Mouse (Mus musculus) limb, embryonic 10.5 days (tissue): ENCODE measurements around the gene Oxsr1. TPM values are rescaled to one million over a fixed set of nuclear protein-coding genes. Genes with fewer than 3 reads are reported as not detected.
"Not testable (repeated sequence)": the region's sequence is repeated elsewhere in the genome, so short reads cannot be mapped to it uniquely, and the experiment has no call there.

Experiments
- DNase-seq: peaks from one replicate; pipeline ENCODE4 v3.0.0-alpha.2; 2017; ENCODE audit warnings: low spot score
- H3K27ac ChIP-seq: fragments of 300-500 bp; sonication (generic); 2 replicates; pipeline ENCODE4 v1.5.1; 2016; ENCODE audit warnings: mild to moderate bottlenecking
- H3K27me3 ChIP-seq: fragments of 300-500 bp; sonication (generic); 2 replicates; pipeline ENCODE4 v1.6.1; 2016; ENCODE audit warnings: low read depth, mild to moderate bottlenecking; ENCODE audit not compliant: poor library complexity, severe bottlenecking
- H3K36me3 ChIP-seq: fragments of 300-500 bp; sonication (generic); 2 replicates; pipeline ENCODE4 v1.6.1; 2016; ENCODE audit warnings: mild to moderate bottlenecking, moderate library complexity
- H3K4me1 ChIP-seq: fragments of 300-500 bp; sonication (generic); 2 replicates; pipeline ENCODE4 v1.6.1; 2016
- H3K4me3 ChIP-seq: fragments of 300-500 bp; sonication (generic); 2 replicates; pipeline ENCODE4 v1.5.1; 2016; ENCODE audit warnings: mild to moderate bottlenecking, moderate library complexity
- H3K9me3 ChIP-seq: fragments of 300-500 bp; sonication (generic); replicated peaks from 2 replicates; pipeline ENCODE4 v1.6.1; 2016; ENCODE audit warnings: mild to moderate bottlenecking
- WGBS: fragments of 180-500 bp; shearing (Covaris S2); methylation state at CpG from one replicate; pipeline ENCODE4 v1.1.7; 2016; 5-methylcytosine and 5-hydroxymethylcytosine counted together
- polyA plus RNA-seq: library from polyadenylated mRNA; unstranded; fragments of >200 nt; fragmentation: Nextera tagmentation; extraction: Ambion mirVana; gene quantifications from 2 replicates; pipeline ENCODE4 v1.2.1, GENCODE M21; 2016

The Oxsr1 gene
- polyA plus RNA-seq = 11.9 and 12.1 TPM in 2 replicates

DNA sequence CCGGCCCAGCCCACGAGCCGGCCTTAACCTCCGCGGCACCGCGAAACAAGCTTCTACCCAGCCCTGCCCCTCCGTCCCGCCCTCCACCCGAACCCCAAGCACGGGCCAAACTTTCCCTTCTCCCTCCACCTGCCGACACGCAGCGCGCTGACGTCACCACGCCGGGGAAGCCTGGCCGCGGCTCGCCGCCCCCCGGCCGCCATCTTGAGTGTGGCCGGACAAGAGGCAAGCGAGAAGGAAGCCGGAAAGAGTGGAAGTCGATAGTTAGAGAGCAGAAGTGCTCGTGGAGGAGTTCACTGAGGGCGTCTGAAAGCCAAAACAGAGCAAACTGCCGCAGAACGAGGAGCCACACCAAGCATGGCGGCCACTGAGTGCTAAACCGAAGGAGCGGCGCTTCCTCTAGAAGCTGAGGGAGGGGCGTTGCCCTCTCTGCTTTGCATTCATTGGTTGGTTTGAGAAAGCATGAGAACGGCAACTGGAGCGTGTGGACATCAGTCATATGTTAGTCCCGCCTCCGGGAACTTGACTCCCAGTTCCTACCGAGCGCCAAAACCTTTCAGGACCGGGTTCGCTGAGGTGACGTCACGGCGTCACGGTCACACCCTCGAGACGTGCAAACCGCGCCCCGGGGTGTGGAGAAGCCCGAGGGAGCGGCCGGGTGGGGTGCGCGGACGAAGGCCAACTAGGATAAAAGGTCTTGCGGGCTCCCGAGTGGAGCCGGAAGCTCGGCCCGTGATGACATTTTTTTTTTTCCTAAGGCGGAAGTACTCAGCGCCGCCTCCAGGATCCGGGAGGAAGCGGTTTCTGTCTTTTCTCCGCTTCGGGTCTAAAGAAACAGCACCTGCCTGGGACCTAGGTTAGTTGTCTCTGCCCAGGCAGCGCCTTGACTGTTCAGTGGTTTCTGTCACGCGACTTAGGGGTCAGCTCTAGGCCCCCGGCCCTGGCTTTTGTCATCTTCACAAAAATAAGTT, at the start of gene Oxsr1:
Oxsr1 (minus strand) TSS at position 139 of the 971 bp plus-strand sequence.
- H3K4me3 ChIP-seq = peak within 1 kb of the TSS; percentile 81
- H3K9me3 ChIP-seq = no peaks in the 10 kb centered on the region
- WGBS = under 1% methylated on average over 76 of the region's 76 CpGs
- no peaks in the 10 kb centered on the region for H3K27me3 ChIP-seq
- H3K4me1 ChIP-seq = peaks cover 19% of the 10 kb centered on the region
- H3K36me3 ChIP-seq = peaks cover 6% of the 10 kb centered on the region; the same call in 1 of the 2 replicates
- peak within 1 kb of the TSS; percentile 99 for H3K27ac ChIP-seq
- peak; percentile 99 for DNase-seq

DNA sequence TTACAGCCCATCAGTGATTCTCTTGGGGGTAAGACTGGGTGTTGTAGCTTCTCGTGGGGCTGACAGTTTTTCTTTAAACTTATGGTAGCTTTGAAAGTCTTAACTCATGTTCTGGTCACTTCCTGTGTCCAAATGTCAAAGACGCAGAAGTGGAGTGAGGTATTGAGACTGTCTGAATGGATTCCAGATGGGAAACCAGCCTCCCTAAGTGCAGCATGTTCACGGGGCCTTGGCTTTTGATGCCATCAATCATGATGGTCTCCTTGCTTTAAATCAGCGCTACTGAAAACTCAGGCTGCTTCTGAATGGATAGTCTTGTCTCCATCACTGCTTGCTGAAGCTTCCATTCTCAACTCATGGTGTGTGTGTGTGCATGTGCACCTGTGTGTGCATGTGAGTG, 49.0 kb upstream of the Oxsr1 start:
- WGBS = 33% methylated on average over 4 of the region's 4 CpGs
- DNase-seq = no peak
- H3K4me3 ChIP-seq = no peak overlapping the region
- no peaks in the 10 kb centered on the region for H3K27me3 ChIP-seq
- H3K4me1 ChIP-seq = peaks cover 19% of the 10 kb centered on the region
- H3K27ac ChIP-seq = no peak overlapping the region
- peaks cover 33% of the 10 kb centered on the region for H3K36me3 ChIP-seq
- H3K9me3 ChIP-seq = no peaks in the 10 kb centered on the region

DNA sequence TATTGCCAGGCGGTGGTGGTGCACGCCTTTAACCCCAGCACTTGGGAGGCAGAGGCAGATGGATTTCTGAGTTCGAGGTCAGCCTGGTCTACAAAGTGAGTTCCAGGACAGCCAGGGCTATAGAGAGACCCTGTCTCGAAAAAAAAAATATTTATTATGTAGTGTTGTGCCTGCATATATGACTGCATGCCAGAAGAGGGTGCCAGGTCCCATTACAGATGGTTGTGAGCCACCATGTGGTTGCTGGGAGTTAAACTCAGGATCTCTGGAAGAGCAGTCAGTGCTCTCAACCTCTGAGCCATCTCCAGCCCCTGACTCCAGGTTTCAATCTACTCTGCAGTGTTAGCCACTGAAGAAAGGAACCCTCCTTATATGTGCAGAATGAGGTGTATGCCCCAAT, 48.5 kb upstream of the Oxsr1 start:
- H3K4me3 ChIP-seq, H3K9me3 ChIP-seq, H3K27ac ChIP-seq, H3K27me3 ChIP-seq, DNase-seq: not testable (repeated sequence)
- Histone ChIP-seq H3K36me3 (peaks cover 33% of the 10 kb centered on the region), H3K4me1 (peaks cover 19% of the 10 kb centered on the region)
- WGBS = 76% methylated on average over 4 of the region's 4 CpGs

DNA sequence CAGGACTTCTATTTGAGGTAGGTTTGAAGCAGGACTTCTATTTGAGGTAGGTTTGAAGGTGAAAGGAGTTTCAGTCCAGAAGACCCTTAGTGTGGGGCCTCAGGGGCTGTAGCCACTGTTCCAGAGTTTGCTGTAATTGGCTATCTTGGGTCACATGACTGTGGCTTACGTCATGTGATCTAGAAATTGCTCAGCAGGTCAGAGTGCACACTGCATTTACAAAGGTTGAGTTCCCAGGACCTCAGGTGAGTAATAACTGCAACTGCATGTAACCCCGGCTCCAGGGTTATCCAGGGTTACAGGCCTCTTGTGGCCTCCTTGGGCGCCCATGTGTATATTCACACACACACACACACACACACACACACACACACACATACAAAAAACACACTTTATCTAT, 46.1 kb upstream of the Oxsr1 start:
- H3K9me3 ChIP-seq = no peaks in the 10 kb centered on the region
- H3K27me3 ChIP-seq = no peaks in the 10 kb centered on the region
- H3K36me3 ChIP-seq = peaks cover 42% of the 10 kb centered on the region
- no peak for DNase-seq
- WGBS = 92% methylated on average over 3 of the region's 3 CpGs
- no peak overlapping the region for H3K4me3 ChIP-seq
- peaks cover 12% of the 10 kb centered on the region for H3K4me1 ChIP-seq
- no peak overlapping the region for H3K27ac ChIP-seq

DNA sequence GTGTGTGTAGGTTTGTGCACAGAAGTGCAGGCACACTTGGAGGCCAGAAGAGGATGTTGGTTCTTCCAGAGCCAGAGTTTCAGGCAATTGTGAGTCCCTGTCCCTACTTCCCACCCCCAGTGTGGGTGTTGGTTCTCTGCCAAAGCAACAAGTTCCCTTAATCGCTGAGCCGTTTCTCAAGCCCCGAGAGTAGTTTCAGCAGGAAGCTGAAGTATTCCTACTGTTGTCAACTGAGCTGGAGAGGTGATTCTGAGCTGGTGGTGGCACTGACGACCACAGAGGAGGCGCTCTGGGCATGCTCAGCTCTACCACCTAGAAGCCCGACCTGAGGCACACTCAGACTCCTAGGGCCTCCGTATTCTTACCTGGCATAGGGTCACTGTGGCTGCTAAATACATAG, 43.1 kb upstream of the Oxsr1 start, which contains the start of gene Slc22a14:
Slc22a14 (minus strand) TSS at position 270 of the 400 bp plus-strand sequence.
- Histone ChIP-seq H3K27ac (no peak within 1 kb of the TSS), H3K9me3 (no peaks in the 10 kb centered on the region), H3K27me3 (no peaks in the 10 kb centered on the region), H3K4me3 (no peak within 1 kb of the TSS), H3K4me1 (no peaks in the 10 kb centered on the region), H3K36me3 (peaks cover 60% of the 10 kb centered on the region)
- WGBS = 85% methylated on average over 7 of the region's 7 CpGs
- no peak for DNase-seq

DNA sequence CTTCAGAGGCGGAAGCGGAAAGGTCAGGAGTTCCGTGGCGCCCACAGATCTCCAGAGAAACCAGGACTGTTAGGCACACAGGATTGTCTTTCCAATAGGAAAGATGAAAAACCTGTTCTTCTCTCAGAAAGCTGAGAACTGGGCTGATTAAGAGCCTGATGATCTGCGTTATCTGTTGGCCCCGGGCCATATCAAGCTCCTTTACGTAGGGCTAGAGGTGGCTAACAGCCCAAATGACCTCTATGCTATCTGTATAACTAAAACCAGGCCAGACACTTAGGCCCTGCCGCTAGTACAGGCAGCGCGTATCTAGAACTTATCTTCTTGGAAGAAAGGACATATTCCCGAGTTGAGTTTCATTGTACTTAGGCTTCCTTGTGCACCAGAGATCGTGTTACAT, 41.0 kb upstream of the Oxsr1 start:
- WGBS = 89% methylated on average over 12 of the region's 12 CpGs
- Histone ChIP-seq H3K9me3 (no peaks in the 10 kb centered on the region), H3K4me1 (peaks cover 2% of the 10 kb centered on the region; the same call in 1 of the 2 replicates), H3K4me3 (no peak overlapping the region), H3K27me3 (no peaks in the 10 kb centered on the region), H3K36me3 (peaks cover 45% of the 10 kb centered on the region), H3K27ac (no peak overlapping the region)
- DNase-seq = no peak

DNA sequence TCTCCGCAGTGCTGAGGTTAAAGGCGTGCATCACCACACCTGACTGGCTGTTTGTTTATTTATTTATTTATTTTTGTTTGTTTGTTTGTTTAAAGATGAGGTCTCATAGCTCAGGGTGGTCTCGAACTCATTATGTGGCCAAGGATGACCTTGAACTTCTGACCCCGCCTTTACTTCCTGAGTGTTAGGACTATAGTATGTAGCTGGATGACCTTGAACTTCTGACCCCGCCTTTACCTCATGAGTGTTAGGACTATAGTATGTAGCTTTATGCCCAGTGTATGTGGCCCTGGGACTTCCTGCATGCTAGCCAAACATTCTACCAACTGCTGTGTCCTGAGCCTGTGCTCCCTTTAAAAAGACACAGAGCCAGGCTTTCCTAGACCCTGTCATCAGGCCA, 39.2 kb upstream of the Oxsr1 start:
- peaks cover 34% of the 10 kb centered on the region for H3K36me3 ChIP-seq
- H3K4me1 ChIP-seq = peaks cover 13% of the 10 kb centered on the region; the same call in 1 of the 2 replicates
- no peaks in the 10 kb centered on the region for H3K27me3 ChIP-seq
- H3K9me3 ChIP-seq = no peaks in the 10 kb centered on the region
- 96% methylated on average over 5 of the region's 5 CpGs for WGBS
- no peak overlapping the region for H3K27ac ChIP-seq
- no peak overlapping the region for H3K4me3 ChIP-seq
- DNase-seq = no peak

DNA sequence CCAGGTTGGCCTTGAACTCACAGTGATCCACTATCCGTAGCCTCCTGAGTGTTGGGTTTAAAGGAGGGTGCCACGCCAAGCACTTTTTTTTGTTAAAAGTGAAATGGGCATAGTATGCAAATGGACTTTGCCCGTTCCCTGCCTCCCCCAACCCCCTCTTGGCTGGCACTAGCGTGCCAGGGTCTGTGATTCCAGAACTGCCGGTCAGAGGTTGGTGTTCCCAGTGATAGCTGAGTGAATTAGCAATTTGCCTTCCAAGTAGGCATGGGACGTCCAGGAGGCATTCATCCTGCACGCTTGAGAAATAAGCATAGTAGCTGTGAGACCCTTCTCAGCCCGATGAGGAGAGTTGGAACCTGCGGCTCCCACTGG, 35.8 kb upstream of the Oxsr1 start:
- H3K9me3 ChIP-seq = no peaks in the 10 kb centered on the region
- peaks cover 24% of the 10 kb centered on the region for H3K36me3 ChIP-seq
- peak overlapping the region; percentile 87 for H3K4me3 ChIP-seq
- H3K4me1 ChIP-seq = peaks cover 13% of the 10 kb centered on the region; the same call in 1 of the 2 replicates
- peak; percentile 37 for DNase-seq
- H3K27ac ChIP-seq = 0 out of 2 replicates have a peak overlapping the region, but pooled peaks have one; percentile 87
- 48% methylated on average over 9 of the region's 9 CpGs for WGBS
- no peaks in the 10 kb centered on the region for H3K27me3 ChIP-seq

DNA sequence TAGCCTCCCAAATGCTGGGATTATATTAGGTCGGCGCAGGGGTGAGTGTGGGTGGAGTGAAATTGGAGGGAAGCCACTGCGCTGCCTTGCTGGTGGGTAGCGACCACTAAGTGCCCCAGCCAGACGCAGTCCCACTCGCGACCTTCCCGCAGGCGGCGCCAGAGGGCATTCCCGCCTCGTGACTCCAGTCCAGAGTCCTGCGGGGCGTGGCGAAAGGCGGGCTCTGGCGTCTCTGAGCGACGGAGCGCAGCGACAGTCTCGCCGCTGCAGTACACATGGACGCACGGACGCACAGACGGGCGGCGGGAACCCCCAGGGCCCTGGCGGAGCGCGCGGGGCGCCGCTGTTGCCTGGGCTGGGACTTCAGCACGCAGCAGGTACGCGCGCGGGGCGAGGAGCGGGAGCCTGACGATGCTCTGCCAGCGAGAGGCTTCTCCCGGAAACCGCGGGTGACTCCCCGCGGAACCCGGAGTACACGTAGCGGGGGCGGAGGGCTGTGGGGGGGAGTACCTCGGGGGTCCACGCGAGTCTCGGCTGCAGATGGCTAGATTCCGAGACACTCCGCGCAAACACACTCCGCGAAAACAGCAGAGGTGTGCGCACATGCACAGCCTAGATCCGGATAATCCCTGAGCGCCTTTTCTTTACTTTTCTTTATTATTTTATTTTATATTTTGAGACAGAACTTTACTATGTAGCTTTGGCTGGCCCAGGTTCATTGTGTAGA, 35.3 kb upstream of the Oxsr1 start, which contains the start of gene Xylb:
Xylb (plus strand) TSS at position 51 of the 727 bp plus-strand sequence.
- H3K9me3 ChIP-seq = no peaks in the 10 kb centered on the region
- peak; percentile 92 for DNase-seq
- peaks cover 18% of the 10 kb centered on the region for H3K36me3 ChIP-seq
- peaks cover 13% of the 10 kb centered on the region; the same call in 1 of the 2 replicates for H3K4me1 ChIP-seq
- peak within 1 kb of the TSS; percentile 87 for H3K27ac ChIP-seq
- peak within 1 kb of the TSS; percentile 87 for H3K4me3 ChIP-seq
- 3% methylated on average over 65 of the region's 65 CpGs for WGBS
- H3K27me3 ChIP-seq = no peaks in the 10 kb centered on the region

DNA sequence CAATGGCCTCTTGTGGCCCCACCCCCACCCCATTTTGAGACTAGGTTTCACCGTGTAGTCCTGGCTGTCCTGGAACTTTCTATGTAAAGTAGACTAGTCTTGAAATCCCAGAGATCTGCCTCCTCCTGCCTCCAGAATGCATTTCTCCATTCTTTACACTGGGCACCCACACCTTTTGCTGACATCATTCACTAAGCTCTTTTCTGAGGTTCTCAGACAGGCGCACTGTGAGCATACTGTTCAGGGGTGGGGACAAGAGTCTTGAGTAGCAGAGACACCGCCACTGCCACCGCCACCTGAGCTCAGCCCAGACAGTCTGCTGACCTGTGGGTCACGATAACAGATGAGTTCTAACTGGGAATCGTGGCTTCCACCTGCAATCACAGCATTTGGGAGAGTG, 33.7 kb upstream of the Oxsr1 start:
- no peaks in the 10 kb centered on the region for H3K27me3 ChIP-seq
- no peaks in the 10 kb centered on the region for H3K9me3 ChIP-seq
- H3K4me1 ChIP-seq = peaks cover 13% of the 10 kb centered on the region; the same call in 1 of the 2 replicates
- 79% methylated on average over 6 of the region's 6 CpGs for WGBS
- H3K36me3 ChIP-seq = peaks cover 12% of the 10 kb centered on the region
- no peak for DNase-seq
- no peak overlapping the region for H3K4me3 ChIP-seq
- no peak overlapping the region for H3K27ac ChIP-seq

DNA sequence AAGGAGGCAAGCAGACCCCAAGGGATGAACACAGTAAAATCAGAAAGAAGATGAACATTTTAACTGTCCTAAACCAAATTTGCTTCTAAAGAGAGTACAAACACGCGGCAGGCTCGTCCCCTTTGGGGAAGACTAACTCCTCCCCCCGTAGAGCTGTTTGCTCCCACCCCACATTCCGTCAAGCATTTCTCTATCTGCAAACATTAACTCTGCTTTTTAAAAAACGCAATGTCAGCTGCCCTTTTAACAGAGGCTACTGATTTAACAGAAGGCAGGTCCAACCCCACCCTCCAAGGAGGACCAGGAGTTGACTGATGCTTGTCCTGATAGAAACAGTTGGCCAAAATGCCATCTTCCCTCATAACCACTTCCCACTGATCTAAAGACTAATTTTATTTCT, 31.7 kb upstream of the Oxsr1 start:
- 85% methylated on average over 6 of the region's 6 CpGs for WGBS
- no peak for DNase-seq
- no peak overlapping the region for H3K4me3 ChIP-seq
- peaks cover 13% of the 10 kb centered on the region; the same call in 1 of the 2 replicates for H3K4me1 ChIP-seq
- no peaks in the 10 kb centered on the region for H3K27me3 ChIP-seq
- peaks cover 25% of the 10 kb centered on the region for H3K36me3 ChIP-seq
- no peak overlapping the region for H3K27ac ChIP-seq
- no peaks in the 10 kb centered on the region for H3K9me3 ChIP-seq

DNA sequence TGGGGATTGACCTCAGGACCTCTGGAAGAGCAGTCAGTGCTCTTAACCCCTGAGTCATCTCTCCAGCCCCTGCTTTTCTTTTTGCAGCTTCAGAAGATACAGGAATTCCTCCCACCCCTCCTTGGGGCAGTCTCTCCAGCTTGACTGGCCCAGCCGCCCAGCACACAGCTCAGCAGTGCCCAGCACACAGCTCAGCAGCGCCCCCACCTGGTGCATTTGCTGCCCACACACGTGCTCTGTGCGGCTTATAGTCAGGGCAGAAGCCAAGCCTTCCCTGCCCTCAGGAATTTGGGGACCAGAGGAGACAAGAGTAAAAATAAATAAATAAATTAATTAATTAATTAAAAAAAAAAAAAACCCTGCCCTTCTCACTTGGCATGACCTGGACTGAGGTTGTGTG, 29.8 kb upstream of the Oxsr1 start:
- WGBS = 19% methylated on average over 4 of the region's 4 CpGs
- H3K27ac ChIP-seq = no peak overlapping the region
- peaks cover 42% of the 10 kb centered on the region for H3K36me3 ChIP-seq
- DNase-seq = peak; percentile 82
- H3K27me3 ChIP-seq = no peaks in the 10 kb centered on the region
- no peaks in the 10 kb centered on the region for H3K4me1 ChIP-seq
- H3K4me3 ChIP-seq = no peak overlapping the region
- no peaks in the 10 kb centered on the region for H3K9me3 ChIP-seq
